Mouse (Mus musculus) kidney, adult 11 months (tissue): ENCODE measurements around the gene Nav2.

Experiments used
- DNase-seq: peaks from one replicate; pipeline ENCODE4 v3.0.0; 2022

Nav2 gene

DNA sequence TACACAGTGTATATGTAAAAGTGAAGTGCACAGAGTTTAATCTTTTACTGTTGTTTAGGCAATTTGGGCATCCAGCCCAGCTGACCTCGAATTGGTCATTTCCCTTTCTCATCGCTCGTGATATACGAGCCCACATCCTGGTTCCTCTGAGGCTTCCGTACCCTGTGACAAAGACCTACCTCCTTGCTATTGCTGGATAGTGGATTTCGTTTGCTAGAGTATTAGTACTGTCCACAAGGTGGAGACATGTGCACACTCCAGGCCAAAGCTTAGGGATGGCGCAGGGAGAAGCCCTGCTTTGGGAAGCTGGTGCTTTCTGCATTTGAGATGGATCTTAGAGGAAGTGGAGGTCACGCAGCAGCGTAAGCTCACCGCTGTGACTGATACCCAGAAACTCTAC is 559.3 kb downstream of the Nav2 start:
- peak; percentile 46 for DNase-seq

DNA sequence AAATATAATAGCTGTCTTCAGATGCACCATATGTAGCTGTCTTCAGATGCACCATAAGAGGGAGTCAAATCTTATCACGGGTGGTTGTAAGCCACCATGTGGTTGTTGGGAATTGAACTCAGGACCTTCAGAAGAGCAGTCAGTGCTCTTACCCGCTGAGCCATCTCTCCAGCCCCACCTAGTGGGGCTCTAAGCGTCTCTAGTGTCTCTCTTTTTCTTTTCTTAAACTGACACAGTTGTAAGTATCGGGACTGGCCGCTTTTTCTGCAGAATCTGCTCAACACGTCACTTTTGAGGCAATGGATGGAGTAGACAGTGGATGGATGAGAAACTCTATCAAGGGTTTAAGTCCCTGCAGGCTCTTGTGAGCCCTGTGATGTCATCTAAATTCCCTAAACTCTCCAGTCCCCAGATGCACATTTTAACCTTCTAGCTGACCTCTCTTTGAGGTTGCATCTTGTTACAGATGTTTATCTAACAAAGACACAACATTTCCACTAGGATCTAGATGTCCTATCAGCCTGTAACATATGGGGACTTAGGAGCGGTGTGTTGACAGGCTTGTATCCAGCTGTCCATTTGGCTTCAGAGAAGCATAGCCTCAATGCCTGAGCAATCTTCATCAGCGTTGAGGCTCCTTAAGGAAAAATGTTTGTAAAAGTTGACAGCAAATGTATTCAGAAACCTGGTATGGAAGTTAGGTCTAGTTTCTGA is 560.1 kb downstream of the Nav2 start:
- DNase-seq = no peak

GRCm38 (mm10) chr7:49471278-49471677 is 562.8 kb downstream of the Nav2 start:
- peak; percentile 77 for DNase-seq

GRCm38 (mm10) chr7:49475282-49475681 is 566.8 kb downstream of the Nav2 start:
- DNase-seq = no peak

GRCm38 (mm10) chr7:49476163-49476562 is 567.6 kb downstream of the Nav2 start:
- no peak for DNase-seq

- no peak for DNase-seq
Observed at GRCm38 (mm10) chr7:49476666-49477065, 568.1 kb downstream of the Nav2 start.

DNA sequence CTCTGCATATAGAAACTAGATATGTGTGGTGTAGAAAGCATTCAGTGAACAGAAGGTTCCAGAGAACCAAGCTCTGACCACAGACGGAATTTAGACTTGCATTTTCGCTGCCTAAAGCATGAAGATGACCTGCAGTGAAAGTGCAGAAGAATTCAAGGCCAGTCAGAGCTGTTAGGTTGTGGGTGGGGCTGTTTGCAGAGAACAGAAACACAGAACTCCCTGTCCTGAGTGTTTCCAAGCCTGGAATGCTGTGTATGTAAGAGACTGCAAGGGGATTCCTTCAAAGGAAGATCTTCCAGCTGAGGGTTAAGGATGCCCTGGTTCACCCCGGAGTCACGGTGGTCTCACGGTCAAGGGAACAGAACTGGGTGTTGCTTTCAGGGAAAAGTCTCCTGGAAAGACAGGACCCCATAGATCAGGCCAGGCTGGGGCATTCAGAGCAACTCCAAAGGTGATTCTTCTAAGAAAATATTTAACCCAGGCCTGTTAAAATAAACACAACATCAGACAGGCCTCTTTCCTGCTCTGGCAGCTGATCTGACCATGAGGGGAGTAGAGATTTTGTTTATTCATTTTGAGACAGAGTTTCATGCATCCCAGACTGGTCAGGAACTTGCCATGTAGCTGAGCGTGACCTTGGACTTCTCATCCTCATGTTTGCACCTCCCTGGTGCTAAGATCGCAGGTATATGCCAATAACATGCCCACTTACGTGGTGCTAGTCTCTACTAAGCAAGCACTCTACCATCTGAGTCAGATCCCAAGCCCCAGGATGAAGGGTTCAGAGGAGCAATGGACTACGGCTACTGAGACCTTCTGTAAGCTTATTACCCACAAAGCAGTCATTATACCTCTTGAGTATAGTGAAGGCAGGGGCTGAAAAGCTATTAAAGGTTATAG is 568.8 kb downstream of the Nav2 start:
- peak; percentile 67 for DNase-seq

GRCm38 (mm10) chr7:49477976-49478349 is 569.4 kb downstream of the Nav2 start:
- DNase-seq = no peak

- no peak for DNase-seq
Observed at GRCm38 (mm10) chr7:49478886-49479285, 570.4 kb downstream of the Nav2 start.

DNA sequence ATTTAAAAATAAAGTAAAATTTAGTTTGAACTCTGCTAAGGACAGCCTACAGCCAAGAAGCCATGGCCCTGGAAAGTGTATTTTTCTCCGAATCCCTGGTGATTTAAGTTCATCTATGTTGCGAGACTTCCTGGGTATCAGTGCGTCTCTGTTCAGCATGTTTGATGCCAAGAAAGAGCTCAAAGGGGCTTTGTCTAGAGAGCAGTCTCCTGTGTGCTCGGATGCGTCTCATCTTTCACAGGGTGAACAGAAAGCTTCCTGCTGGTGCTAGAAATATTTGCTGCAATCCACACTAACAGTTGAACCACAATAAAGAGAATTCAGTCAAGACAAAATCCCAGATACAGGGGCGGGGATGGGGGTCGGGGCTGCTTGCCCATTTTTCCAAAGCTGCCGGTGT is 572.4 kb downstream of the Nav2 start:
- no peak for DNase-seq

DNA sequence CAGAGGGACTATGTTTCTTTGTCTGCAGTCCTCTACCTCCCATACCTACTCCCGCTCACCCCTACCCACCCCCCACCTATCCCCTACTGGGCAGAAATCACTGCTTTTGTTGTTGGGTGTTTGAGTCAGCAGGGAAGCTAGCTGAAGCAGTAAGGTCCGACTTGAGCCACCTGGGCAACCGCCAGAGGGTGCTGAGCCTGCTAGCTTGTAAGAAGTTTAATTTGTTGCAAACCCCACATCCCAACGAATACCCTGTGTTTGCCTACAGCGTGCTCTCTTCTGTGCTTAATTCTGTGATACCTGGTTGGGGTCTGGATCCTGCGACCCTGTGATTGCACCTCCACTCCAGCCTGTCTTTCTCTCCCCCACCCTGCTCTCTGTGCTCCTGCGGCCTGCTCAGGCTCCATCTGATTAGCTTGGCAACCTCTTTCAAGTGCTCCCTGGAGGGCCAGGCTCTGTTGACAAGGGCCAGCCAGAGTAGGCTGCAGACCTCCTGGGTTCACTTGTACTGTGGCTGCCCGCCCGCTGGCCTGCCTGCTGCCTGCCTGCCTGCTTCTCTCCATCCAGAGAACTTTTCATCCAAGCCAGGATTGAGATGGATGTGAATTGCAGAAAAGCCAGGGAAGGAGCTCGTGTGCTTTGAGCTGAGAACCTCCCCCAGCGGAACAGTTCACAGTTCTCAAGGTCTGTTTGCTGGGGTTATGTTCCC is 575.7 kb downstream of the Nav2 start:
- no peak for DNase-seq

GRCm38 (mm10) chr7:49485292-49485847 is 576.9 kb downstream of the Nav2 start:
- no peak for DNase-seq

- DNase-seq = no peak
Observed at GRCm38 (mm10) chr7:49487347-49487746, 578.8 kb downstream of the Nav2 start.

- no peak for DNase-seq
Observed at GRCm38 (mm10) chr7:49488493-49489087, 580.1 kb downstream of the Nav2 start.

- no peak for DNase-seq
Observed at GRCm38 (mm10) chr7:49490814-49491213, 582.3 kb downstream of the Nav2 start.

GRCm38 (mm10) chr7:49492622-49493021 is 584.1 kb downstream of the Nav2 start:
- no peak for DNase-seq

DNA sequence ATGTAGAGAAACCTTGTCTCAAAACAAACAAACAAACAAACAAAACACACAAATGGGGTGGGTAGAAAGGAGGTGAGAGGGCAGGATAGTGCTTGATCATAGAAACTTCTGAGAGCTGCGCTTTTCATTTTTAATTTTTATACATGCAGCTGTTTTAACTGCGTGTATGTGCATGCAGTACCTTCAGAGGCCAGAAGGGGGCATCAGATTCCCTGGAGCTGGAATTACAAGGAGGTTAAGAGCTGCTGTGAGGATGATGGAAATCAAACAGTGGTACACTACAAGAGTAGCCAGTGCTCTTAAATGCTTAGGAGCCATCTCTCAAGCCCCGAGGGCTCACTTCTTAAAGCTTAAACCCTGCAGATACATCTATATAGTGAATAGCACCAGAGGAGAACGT is 584.7 kb downstream of the Nav2 start:
- no peak for DNase-seq

- no peak for DNase-seq
Observed at GRCm38 (mm10) chr7:49494654-49495053, 586.1 kb downstream of the Nav2 start.

- DNase-seq = no peak
Observed at GRCm38 (mm10) chr7:49496111-49496510, 587.6 kb downstream of the Nav2 start.

- DNase-seq = no peak
Observed at GRCm38 (mm10) chr7:49496766-49497425, 588.4 kb downstream of the Nav2 start.

GRCm38 (mm10) chr7:49497426-49497892 is 588.9 kb downstream of the Nav2 start:
- DNase-seq = no peak

DNA sequence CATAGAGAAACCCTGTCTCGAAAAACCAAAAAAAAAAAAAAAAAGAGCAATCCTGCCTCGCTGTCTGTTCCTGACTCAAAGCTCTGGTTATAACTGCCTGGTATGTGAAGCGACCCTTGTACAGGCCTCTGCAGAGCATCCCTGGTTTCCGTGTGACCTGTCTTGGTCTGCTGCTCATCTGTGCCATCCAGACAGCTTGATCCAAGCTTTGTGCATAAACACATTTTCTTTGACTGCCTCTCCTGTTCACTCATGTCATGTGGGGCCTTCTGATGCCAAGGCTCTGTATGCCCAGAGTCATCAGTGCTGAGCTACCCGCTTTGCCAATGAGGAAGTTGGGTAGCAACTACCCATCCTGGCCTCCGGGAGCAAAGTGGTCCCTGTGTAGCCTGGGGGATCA is 591.1 kb downstream of the Nav2 start:
- DNase-seq = peak; percentile 93
